Mouse (Mus musculus): ENCODE measurements around the gene Gm340. TPM values are rescaled to one million over a fixed set of nuclear protein-coding genes. Genes with fewer than 3 reads are reported as not detected.
A peak's percentile ranks its signal among the peaks of the same experiment; 100 is the strongest.

Gene Gm340
- total RNA-seq, 4 experiments from 2014 or later = 8.0 to 11.6 (median 9.3) TPM

DNA sequence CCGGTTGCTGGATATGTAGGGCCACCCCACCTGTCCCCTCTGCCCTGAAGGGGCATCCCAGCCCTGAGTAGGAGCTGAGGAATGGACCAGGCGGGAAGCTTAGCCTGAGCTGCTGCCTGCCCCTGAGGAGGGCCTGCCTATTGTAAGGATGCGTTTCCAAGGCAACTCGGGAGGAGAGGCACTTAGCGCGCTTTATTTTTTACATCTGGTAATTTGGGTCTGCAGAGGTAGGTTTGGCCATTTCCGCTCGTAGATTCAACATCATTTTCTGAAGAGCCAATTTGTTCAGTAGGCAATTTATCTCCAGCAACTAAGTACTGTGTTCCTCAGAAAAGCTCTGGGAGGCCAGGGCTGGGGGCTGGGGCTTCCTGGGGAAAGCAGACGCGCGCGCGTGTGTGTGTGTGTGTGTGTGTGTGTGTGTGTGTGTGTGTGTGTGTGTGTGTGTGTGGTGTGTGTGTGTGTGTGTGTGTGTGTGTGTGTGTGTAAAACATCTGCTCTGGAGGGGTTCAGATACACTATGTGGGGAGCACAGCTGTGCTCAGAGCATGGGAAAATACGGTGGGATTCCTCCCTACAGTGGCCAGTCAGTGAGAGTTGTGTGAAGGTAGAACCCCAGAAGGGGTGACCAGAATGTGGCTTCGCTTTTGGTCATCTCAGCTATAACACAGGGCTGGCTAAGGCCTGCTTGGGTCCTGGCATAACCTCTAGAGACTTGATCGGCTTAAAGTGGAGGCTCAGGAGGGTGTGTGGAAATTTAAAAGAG lies 31.3 kb downstream of the Gm340 start:
- DNase-seq (ENCODE audit: low spot score) = no peak

- no peak for DNase-seq (ENCODE audit: low spot score)
Measured at GRCm38 (mm10) chr19:41615606-41616224, 33.5 kb downstream of the Gm340 start.

DNA sequence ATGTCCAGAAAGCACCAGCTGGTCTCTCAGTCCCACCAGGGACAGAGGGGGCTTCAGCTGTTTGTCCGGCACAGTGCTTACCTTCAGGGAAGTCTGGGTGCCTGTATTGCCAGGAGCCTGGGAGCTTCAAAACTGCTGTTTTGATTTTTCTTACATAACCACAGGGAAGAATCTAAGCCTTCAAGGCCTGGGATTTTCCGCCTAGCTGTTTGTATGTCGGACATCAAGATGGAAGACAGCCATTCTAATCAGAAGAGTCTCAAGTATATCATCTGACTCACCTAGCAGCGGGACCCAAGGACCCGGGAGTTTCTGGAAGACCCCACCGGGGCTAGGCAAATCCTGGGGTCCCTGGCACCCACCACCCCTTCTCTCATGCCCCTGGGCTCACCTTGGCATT lies 34.1 kb downstream of the Gm340 start:
- no peak for DNase-seq (ENCODE audit: low spot score)

DNA sequence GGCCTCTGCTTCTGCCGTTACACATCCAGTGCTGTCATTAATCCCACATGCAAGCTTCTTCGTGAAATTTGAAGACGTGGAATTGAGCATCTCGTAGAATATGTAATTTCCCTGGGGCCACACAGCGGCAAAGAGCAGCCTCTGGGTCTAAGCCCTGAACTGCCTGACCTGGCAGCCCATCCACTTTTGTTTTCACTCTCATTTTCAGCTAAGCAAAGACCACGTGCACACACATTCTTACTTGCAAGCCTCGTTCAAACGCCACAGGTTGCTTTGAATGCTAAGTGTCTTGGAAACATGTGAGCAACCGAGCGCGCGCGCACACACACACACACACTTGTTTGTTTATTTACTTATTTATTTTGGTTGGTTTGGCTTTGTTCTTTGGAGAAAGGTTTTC lies 34.9 kb downstream of the Gm340 start:
- DNase-seq (ENCODE audit: low spot score) = no peak

- DNase-seq (ENCODE audit: low spot score) = no peak
Measured at GRCm38 (mm10) chr19:41618153-41618657, 36.0 kb downstream of the Gm340 start.

DNA sequence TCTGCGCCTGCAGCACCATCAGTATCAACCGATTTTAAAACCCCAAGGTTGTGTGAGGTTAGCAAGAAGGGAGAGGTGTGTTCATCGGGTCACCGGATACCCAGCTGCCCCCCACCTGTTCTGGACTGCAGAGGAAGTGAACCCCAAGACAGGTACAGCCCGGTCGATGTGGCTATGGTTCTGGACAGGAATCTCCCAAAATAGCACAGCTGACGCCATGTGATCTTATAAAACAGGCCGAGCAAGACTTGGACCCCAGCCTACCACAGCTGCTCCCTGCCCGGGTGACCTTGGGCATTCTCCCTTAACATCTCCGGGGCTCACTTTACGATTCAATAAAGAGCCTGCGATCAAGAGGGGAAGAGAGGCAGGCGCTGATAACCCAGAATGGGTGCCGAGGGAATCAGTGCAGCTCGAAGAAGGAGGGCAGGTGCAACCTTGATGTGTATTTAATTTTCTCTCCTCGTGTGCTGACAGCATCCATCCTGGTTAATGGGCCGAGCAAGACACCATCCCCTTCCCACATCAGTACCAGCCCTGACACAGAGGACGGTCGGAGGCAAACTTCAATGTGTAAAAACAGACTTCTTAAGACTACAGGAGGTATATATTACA lies 36.7 kb downstream of the Gm340 start:
- DNase-seq (ENCODE audit: low spot score) = peak; percentile 39

DNA sequence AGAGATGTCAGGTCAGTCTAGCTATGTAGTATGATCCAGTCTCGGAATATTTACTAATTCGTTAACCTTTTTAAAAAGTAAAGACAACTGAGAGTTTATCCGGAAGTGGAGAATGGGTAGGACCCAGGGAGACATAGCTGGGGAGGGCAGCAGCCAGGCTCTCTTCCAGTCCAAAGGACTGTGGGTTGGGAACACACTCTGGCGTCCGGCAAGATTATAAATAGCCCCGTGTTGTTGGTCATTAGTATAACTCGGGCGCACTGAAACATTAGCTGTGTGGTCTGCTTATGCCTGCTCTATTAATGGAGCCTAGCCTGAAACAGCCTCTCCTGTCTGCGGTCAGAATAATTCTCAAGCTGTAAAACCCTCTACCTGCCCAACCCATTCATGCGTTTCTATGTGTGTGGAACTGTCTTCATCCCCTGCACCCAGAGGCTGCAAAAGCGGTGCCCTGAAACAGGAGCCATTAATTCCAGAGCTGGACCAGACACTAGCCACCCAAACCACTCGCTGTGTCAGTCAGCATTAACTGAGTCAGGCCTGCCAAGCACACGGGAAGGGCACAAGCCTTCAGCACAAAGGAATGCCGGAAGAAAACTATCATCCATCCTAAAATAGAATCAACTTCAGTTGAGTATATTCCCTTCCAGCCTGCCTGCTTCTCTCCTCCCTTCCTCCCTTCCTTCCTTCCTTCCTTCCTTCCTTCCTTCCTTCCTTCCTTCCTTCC lies 38.4 kb downstream of the Gm340 start:
- peak; percentile 25 for DNase-seq (ENCODE audit: low spot score)

DNA sequence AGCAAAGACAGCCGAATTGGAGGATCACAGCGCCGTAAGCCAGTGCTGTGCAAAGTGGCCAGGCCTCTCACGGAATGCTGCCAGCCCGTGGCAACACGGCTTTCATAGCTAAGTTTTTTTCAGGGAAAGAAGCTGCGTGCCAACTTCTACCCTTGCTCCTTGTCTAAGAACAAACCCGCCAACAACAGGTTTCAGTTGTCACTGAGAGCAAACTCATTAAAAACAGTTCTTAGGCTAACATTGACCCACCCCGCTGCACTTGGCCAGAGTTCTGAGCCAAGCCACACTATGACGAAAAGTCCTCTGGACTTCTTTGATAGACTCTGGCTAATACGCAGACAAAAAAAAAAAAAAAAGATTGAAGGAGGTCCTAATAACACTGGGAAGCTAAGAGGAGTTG lies 46.8 kb downstream of the Gm340 start:
- no peak for DNase-seq (ENCODE audit: low spot score)

DNA sequence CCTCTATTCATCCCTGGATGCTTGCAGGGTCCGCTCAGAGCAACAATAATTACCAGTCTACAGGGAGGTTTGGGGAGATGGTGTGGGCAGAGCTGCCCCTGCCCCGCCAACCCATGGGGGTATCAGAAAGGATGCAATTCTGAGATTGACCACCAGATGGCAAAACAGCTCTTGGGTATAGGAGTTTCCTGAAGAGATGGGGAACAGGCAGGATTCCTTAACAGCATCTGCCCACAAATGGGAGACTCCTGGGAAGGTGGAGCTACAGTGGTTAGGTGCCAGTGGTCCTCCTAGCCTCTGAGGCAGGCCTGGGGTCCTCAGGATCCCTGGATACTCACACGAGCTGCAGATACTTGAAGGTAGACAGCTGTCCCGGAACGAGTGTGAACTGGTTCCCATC lies 47.4 kb downstream of the Gm340 start:
- peak; percentile 48 for DNase-seq (ENCODE audit: low spot score)

GRCm38 (mm10) chr19:41634099-41634498 lies 51.9 kb downstream of the Gm340 start:
- DNase-seq (ENCODE audit: low spot score) = no peak

- no peak for DNase-seq (ENCODE audit: low spot score)
Measured at GRCm38 (mm10) chr19:41634999-41635398, 52.8 kb downstream of the Gm340 start.

Small RNAs within 50 kb of the gene (microRNA-seq; reads per million reads assigned to microRNA genes)
- gene Mir8091 = not detected

Other genes starting within 250 kb of the Gm340 start
- 1 to 10 TPM; 1.1 to 1.7 (median 1.5) TPM for gene Pik3ap1, start 197.3 kb upstream of the Gm340 start, total RNA-seq (2022)
- 10 to 100 TPM in 3 of 4 experiments, 1 to 10 TPM in 1; 9.4 to 12.9 (median 11.5) TPM for gene Lcor, start 99.7 kb upstream of the Gm340 start, total RNA-seq (2022)
- gene Slit1, start 161.3 kb downstream of the Gm340 start, total RNA-seq (2022) = under 1 TPM in 3 of 4 experiments, not detected in 1; 0.06 to 0.44 (median 0.09) TPM
- gene Arhgap19, start 219.7 kb downstream of the Gm340 start, total RNA-seq (2022) = 1 to 10 TPM; 1.6 to 2.6 (median 2.0) TPM
- 1 to 10 TPM; 1.9 to 4.5 (median 3.4) TPM for gene Frat1, start 247.6 kb downstream of the Gm340 start, total RNA-seq (2022)

Data from heart, adult 8-10 months (tissue).